Mouse (Mus musculus) thymus, postnatal 0 days (tissue): ENCODE data around the gene Lrrfip2. TPM values are rescaled to one million over a fixed set of nuclear protein-coding genes. Genes with fewer than 3 reads are reported as not detected.

Source experiments
- DNase-seq: peaks from one replicate; pipeline ENCODE4 v3.0.0-alpha.2; 2015; ENCODE audit warnings: low spot score
- polyA plus RNA-seq: library from polyadenylated mRNA; unstranded; fragments of >200 nt; fragmentation: Nextera tagmentation; extraction: Ambion mirVana; gene quantifications from 2 replicates; pipeline ENCODE4 v1.2.1, GENCODE M21; 2015

The Lrrfip2 gene
- polyA plus RNA-seq, 1 experiment from 2014 or later = 26.6 TPM

DNA sequence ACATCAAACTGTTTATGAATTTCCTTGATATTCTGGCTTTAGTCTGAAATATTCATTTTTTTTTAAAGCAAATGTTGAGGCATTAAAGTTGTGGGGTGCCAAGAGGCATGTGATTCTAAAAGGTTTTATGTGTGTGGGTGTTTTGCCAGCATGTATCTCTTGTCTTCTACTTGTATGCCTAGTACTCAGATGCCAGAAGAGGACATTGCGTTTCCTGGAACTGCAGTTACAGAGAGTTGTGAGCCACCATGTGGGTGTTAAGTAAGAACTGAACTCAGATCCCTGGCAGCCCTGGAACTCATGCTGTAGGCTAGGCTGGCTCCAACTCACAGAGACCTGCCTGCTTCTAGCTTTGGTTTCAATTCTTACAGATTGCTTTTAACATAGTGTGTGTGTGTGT is 42.2 kb downstream of the Lrrfip2 start:
- DNase-seq = no peak

GRCm38 (mm10) chr9:111161213-111161612 is 43.8 kb downstream of the Lrrfip2 start:
- no peak for DNase-seq

GRCm38 (mm10) chr9:111166612-111167011 is 49.2 kb downstream of the Lrrfip2 start:
- no peak for DNase-seq

DNA sequence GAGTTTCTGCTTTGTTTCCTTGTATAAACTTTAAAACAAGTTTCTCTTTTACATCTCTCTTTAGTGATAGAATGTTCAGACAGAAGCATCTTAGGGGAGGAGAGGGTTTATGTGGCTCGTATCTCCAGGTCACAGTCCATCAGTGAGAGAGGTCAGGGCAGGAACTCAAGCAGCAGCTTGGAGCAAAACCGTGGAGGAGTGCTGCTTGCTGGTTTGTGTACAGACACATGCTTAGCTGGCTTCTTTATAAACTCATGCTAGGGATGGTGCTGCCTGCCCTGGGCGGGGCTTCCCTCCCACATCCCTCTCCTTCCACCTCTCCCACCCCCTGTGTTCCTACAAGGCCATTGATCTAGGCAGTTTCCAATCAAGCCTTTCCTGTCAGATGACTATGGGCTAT is 53.0 kb downstream of the Lrrfip2 start:
- DNase-seq = no peak

- DNase-seq = no peak
Measured at GRCm38 (mm10) chr9:111174071-111174470, 56.7 kb downstream of the Lrrfip2 start.

DNA sequence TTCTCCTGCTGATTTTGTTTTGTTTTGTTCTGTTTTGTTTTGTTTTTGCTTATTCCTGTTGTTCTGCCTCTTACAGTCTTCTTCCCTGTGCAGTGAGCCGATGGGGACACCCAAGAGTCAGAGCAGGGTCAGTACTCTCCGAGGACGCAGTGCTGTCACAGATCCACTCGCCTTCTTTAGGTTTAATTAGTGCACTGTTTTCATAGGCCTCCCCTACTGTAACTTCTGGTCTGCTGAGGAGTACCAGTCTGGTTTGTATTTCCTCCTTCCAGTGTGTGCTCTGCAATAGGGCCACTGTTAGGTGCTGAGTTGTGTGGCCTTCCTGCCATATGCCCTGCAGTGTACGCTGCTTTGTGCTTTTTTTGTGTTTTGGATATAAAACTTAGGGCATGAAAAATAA is 61.6 kb downstream of the Lrrfip2 start:
- DNase-seq = no peak

DNA sequence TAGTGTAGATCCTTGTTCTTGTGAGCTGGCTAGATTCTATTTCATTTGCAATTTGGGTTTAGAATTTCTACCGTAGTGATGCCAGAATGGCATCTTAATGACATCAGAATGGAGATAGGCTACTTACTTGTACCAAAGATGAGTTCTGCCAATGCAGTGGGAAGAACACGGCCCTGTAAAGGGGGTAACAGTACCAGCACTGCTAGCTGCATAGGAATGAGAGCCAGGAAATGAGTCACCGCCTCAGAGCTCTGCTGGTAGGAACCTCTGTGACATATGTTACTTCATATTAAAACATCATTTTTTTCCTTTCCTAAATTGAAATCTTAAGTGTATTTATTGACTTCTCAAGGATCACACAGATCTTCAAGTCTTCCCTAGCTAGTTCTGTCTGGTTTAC is 64.8 kb downstream of the Lrrfip2 start:
- no peak for DNase-seq

GRCm38 (mm10) chr9:111184929-111185328 is 67.5 kb downstream of the Lrrfip2 start:
- no peak for DNase-seq

- DNase-seq = no peak
Measured at GRCm38 (mm10) chr9:111186861-111187260, 69.5 kb downstream of the Lrrfip2 start.

- no peak for DNase-seq
Measured at GRCm38 (mm10) chr9:111188731-111189130, 71.3 kb downstream of the Lrrfip2 start.

GRCm38 (mm10) chr9:111193211-111193610 is 75.8 kb downstream of the Lrrfip2 start:
- DNase-seq = no peak

- DNase-seq = no peak
Measured at GRCm38 (mm10) chr9:111197116-111197515, 79.7 kb downstream of the Lrrfip2 start.

GRCm38 (mm10) chr9:111197712-111198111 is 80.3 kb downstream of the Lrrfip2 start:
- no peak for DNase-seq

- no peak for DNase-seq
Measured at GRCm38 (mm10) chr9:111198332-111198731, 80.9 kb downstream of the Lrrfip2 start.

DNA sequence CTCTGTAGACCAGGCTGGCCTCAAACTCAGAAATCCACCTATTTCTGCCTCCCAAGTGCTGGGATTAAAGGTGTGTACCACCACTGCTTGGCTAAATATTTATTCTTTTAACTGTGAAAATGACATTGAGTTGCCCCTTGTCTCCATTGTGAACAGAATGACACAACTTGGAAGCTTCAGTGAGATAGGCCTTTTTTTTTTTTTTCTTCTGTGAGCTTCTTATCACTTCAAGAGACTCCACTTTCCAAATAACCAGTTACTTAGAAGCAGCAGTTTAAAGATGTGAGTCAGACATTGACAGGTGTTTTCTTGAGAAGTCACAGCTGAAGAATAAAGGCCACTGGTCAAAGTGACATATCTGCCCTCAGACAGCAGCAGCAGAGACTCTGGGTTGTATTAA is 82.8 kb downstream of the Lrrfip2 start:
- DNase-seq = no peak

DNA sequence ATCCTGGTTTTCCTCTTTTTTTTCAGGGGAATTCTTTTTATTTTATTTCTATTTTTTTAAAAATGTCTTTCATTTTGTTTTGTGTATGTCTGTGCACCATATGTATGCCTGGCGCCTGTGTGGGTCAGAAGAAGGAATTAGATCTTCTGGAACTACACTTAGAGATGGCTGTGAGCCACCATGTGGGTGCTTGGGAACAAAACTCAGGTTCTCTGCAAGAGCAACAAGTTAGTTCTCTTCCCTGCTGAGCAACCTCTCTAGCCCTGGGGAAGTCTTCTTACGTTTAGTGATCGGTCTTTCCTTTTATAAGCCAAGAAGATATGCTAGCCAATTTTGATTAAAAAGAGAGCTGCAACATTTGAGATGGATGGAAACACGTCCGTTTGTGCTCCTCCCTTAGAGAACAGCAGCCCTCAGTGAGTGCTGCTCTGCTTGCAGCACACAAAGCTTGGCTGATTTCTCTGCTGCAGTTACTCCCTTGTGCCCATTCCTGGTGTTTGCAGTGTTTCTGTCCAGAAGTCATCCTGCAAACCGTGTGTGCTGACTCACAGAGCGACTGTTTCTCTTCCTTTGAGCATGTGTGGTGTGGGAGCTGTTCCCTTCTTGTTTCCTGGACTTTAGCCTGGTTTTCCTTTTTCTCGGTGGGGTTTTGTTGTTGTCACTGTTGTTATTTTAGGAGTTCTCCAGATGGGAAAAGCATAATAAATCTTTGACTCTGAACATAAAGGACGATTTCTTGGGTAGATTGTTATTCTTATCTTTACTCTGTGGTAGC is 87.4 kb downstream of the Lrrfip2 start:
- no peak for DNase-seq

GRCm38 (mm10) chr9:111207683-111208082 is 90.3 kb downstream of the Lrrfip2 start:
- DNase-seq = no peak

DNA sequence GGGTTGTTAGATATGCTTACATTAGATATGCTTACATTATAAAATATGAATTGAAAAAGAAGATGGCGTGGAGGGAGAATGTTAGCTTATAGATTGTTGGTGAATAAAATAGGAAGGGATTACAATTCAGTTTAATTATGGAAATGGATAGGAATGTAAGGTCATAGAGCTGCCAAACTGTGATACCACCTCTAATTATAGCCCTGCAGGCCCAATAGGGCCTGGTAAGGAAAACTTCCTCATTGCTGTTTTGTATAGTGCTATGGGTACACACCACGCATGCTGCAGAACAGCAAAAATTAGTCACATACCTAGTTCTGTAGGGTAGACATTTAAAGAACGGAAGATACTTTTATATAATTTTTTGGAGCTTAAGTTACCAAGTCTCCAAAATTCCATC is 90.8 kb downstream of the Lrrfip2 start:
- no peak for DNase-seq

DNA sequence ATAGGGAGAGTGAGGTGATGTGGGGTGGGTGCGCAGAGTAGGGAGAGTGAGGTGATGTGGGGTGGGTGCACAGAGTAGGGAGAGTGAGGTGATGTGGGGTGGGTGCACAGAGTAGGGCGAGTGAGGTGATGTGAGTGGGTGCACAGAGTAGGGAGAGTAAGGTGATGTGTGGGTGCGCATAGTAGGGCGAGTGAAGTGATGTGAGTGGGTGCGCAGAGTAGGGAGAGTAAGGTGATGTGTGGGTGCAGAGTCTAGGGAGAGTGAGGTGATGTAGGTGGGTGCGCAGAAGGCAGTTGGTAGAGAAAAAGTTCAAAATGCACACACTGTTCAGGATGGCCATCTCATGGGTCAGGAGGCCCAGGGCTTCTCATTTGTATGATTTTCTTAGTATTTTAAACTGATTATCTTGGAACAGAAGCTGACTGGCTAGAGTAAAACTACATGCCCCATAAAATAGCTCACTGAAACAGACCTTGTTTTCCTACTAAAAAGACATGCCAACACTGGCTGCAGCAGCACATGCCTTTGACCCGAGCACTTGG is 91.8 kb downstream of the Lrrfip2 start:
- no peak for DNase-seq

GRCm38 (mm10) chr9:111210412-111210811 is 93.0 kb downstream of the Lrrfip2 start:
- no peak for DNase-seq

GRCm38 (mm10) chr9:111211122-111212041 is 94.0 kb downstream of the Lrrfip2 start:
- DNase-seq = no peak

DNA sequence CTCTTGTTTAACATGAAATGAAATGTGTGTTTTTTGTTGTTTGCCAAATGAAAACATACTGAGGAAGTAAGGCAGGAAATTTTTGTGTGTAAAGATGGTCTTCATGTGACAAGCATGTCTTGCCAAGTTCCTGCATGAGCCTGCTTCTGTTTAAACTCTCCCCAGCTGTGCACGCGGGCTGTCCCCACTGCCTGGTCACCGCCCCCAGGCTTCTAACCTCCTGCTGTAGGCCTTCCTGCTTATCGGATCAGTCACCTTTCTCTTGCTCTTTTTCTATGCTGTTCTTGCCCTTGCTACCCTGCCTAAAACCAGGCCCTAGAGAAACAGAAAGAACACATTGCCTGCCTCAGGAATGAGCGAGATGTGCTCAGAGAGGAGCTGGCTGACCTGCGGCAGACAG is 96.1 kb downstream of the Lrrfip2 start:
- peak; percentile 3 for DNase-seq
